Mouse (Mus musculus): ENCODE measurements around the gene Pde8a.
"Not testable (repeated sequence)": the region's sequence is repeated elsewhere in the genome, so short reads cannot be mapped to it uniquely, and the experiment has no call there.

Gene Pde8a

DNA sequence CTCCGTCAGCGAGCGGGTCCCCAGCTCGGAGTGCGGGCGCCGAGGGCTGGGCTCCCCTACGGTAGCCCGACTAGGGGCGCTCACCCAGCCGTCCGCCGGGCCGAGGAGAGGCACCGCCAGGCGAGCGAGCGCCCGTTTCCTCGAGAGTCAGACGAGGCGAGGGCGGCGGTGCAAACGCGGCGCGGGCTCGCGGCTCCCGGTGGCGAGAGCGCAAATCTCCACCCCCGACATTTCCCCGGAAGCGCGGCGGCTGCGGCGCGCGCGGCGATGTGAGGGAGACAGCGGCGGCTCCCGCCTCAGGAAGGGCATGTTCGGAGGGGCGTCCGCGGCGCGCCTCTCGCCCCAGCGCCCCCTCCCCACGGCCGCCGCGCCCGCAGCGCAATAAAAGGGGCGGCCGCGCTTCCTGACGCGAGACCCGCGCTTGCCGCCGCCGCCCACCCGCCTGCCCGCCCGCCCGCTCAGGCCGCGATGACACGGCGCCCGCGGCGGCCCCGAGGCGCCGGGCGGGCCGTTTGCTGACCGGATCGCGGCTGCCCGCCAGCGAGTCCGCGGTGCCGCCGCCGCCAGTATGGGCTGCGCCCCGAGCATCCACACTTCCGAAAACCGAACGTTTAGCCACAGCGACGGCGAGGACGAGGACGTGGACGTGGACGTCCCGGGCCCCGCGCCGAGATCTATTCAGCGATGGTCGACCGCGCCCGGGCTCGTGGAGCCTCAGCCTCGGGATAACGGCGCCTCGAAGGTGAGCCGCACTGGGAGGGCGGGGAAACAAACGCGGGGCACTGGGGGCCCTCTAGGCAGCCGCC, at the start of gene Pde8a:
Pde8a (plus strand) TSS at position 250 of the 806 bp plus-strand sequence.
- DNase-seq (ENCODE audit: low spot score): no peak

DNA sequence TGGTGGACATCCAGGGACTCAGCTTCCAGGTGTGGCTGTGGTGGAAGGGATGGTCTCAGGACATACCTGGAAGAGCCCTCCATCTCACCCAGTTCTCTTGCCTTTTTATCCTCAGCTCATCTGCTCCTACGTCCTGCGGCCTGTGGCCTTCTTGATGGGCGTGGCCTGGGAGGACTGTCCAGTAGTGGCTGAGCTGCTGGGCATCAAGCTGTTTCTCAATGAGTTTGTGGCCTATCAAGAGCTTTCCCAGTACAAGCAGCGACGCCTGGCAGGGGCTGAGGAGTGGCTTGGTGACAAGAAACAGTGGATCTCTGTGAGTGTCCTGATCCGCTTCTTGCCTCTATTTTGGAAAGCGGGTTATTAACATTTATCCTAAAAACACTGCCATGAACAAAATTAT, 49.0 kb upstream of the Pde8a start:
- peak; percentile 7 for DNase-seq (ENCODE audit: low spot score)

DNA sequence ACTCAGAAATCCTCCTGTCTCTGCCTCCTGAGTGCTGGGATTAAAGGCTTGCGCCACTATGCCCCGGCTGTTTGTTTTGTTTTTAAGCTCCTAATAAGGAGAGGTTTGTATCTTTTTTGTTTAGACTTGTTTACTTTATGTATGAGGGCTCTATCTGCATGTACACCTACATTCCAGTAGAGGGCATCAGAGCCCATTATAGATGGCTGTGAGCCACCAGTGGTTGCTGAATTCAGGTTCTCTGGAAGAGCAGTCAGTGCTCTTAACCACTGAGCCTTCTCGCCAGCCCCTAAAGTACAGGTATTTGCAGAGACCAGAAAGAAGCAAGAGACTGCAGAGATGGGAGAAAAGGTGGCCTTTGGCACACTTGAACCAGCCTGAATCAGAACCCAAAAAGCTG, 46.3 kb upstream of the Pde8a start:
- no peak for DNase-seq (ENCODE audit: low spot score)

DNA sequence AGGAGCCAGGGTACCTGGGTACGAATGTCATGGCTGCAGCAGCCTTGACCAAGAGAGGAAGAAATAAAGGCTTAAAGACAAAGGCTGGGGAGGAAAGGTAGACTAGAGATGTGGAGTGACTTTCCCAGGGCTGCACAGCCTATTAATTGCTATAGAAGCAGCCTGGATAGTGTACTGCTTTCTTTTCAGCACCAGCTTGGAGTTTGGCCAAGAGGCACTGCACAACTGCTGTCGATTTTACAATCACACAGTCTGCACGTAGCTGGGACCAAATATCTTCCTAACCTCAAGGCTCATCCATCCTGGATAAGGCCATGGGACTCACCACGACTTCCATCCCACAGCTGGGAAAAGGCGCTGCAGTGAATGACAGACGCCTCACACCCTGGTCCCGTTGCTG, 44.0 kb upstream of the Pde8a start:
- DNase-seq (ENCODE audit: low spot score): no peak

DNA sequence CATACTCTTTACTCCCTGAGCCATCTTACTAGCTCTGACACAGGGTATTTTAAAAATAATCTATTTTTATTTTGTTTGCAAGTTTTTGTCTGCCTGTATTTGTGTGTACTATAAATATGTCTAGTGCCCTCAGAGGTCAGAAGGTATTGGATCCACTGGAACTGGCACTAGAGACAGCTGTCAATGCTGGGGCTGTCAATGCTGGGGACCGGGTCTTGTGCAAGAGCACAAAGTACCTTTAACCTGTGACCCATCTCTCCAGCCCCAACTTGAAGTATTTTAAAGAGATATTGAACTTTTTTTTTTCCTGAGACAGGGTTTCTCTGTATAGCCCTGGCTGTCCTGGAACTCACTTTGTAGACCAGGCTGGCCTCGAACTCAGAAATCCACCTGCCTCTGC, 39.5 kb upstream of the Pde8a start:
- no peak for DNase-seq (ENCODE audit: low spot score)

DNA sequence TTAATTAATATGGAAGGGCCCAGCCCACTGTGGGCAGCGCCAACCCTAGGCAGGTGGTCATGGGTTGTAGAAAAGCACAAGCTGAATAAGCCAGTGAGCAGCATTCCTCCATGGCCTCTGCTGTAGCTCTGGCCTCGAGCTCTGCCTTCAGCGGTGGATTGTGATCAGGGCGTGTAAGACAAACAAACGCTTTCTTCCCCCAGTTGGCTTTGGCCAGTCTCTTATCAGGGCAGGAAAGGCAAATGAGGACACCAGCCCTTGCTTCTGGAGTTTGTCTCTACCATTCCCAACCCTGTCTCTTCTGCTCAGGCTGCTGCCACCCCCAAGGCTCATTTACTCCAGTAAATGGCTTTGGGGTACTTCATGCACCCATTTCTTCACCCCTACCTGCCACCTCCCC, 38.7 kb upstream of the Pde8a start:
- no peak for DNase-seq (ENCODE audit: low spot score)

DNA sequence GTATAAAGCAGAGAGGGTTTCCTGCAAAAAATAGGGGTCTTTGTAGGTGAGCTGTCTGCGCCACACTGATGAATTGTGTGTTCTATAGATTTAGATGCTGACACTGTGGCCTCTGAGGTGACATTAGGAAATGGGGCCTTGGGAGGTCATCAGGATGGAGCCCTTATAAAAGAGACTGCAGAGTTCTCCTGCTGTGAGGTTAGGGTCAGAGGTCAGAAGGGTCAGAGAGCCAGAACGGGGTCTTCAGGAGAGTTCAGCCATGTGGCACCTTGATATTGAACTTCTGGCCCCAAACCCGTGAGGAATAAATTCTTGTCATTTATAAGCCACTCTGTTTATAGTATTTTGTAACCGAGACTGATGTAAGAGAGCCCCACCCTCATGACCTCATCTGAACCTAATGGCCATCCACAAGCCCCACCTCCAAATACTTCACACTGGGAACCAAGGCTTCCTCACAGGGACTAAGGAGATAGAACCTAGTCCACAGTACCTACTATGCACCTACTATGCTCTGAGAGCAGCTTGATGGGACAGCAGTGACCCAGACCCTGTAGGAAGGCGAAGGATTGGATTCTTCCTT, 37.1 kb upstream of the Pde8a start:
- DNase-seq (ENCODE audit: low spot score): no peak

DNA sequence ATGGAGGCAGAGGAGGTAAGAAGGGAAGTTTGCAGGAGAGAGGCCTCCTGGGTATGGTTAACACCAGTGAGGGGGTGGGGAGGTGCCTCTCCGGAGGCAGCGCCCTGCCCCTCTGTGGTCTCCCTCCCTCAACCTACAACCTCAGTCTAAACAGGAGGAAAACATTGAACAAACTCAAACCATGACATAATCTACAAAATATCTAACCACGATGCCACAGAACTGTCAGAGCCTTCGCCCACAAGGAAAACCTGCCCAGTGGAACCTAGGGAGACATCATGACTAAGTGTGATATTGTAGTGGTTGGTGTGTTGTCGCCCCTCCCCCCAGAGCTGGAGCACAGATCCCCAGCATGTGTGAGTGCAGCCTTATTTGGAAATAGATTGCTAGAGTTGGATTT, 33.9 kb upstream of the Pde8a start:
- no peak for DNase-seq (ENCODE audit: low spot score)

DNA sequence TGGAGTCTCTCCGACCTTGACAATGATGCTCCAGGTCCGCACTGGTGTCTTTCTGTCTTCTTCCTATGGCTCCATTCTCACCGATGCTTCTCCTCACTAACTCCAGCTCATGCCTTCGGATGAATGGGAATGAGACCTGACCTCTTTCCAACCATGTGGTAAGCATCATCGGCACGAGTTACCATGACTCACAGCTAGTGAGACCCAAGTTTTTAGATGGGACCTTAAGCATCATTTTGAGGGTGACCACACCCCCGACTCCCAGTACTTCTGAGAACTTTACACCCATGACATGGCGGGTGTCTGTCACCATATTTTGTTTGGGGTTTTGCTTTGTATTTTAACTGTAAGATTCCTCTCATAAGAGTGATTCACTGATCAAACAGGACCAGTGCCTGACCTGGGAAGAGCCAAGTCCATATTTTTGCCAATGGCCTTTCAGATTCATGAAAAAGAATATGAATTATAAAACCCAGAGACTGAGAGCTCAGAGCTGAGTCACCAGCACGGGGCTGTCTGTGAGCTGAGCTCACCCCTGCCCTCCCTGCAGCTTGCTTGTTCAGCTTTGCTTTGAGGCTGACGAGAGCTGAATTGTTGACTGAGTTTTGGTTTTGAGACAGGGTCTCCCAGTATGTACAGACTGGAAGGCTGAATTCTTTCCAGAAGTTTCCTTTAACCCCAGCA, 30.8 kb upstream of the Pde8a start:
- DNase-seq (ENCODE audit: low spot score): no peak

DNA sequence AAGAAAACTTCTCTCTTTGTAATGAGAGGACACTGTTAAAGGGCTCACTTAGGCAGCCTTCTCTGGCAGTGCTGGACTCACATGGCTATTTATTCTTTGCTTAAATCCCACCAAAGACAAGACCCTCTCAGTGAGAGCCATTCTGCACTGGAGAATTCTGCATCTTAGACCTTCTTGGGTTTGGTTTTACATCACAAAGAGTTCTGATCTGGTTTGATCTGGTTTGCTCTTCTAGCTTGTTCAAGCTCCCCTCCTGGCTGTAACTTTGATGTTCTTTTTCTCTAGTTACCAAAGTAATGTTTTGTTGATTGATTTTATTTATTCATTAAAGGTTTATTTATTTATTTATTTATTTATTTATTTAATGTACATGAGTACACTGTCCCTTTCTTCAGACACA, 30.2 kb upstream of the Pde8a start:
- no peak for DNase-seq (ENCODE audit: low spot score)

DNA sequence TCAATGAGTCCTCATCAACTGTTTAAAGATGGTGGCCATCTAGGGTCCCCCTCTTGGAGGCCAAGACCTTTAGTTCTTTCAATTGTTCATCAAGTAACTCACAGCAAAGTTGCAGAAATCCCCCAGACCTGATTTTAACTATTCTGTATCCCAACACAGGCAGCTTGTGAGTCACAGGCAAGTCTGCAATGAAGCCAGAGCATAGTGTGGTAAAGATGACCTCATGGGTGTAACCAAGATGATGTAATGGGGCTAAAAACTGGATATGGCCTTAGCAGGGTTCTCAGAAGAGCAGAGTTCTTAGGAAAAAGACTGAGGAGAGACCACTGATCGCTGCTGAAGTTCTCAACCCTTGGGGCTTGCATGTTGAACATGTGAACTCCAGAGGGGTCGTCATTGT, 29.3 kb upstream of the Pde8a start:
- DNase-seq (ENCODE audit: low spot score): no peak

DNA sequence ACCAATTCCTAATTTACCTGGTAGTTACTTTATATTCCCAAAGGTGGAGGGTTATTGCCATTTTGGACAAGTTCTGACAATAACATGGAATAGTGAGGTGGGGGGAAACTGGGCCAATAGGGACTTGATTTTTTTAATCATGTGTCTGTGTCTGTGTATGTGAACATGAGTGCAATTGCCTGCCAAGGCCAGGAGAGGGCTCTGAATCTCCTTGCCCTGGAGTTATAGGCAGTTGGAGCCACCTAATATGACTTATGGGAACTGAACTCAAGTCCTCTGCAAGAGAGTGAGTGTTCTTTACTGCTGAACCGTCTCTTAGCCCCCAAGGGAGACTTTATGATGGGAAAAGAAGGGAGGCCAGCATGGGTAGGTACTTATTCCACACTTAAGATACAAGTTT, 28.7 kb upstream of the Pde8a start:
- no peak for DNase-seq (ENCODE audit: low spot score)

DNA sequence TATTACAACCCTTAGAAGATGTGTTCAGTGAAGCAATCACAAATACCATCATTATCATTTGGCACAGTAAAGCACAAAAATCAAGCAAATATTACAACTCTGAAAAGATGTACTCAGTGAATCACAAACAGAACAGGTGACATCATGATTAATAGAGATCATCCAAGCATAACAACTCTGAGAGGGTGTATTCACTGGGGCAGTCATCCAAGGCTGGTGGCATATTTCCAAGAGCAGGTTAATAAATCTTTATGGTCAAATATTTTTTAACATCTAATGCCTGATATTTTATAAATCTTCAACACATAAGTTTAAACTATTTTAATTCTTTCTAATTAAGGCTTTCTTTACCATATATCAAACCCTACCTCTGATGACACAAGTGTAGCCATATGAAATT, 27.4 kb upstream of the Pde8a start:
- not testable (repeated sequence) for DNase-seq (ENCODE audit: low spot score)

DNA sequence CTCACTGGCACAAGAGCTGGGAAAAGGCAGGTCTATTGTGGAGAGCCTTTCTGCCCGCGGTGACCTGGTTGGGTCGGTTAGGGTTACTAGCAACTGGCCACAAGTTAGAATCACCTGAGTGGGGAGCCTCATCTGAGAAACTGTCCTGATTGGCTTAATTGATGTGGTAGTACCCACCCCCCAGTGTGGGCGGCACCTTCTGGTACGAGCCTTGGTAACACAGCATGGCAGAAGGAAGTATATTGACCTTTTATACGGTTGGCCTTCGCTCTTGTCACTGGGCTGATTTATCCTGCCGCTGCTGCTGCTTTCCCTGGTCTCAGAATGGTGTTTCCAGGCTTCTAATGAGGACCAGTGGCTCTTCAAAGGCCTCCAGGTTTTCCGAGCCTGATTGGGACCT, 24.2 kb upstream of the Pde8a start:
- DNase-seq (ENCODE audit: low spot score): no peak

DNA sequence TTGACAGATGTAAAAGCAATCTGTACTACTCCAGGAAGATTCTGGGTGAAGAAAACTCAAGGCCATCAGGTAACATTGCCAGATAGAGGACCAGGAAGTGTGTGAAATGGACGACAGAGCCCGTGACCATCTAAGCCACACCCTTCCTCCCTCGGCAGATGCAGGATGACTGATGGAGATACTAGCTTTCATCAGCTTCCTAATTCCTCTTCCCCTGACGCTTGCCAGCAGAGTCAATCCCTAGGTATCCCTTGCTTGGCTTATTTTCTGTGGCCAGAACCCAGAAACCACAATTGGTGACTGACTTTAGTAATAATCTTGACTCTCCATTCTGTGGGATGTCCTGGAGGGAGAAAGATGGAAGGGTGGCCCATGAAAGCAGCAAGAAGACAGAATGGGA, 17.9 kb upstream of the Pde8a start:
- DNase-seq (ENCODE audit: low spot score): no peak

DNA sequence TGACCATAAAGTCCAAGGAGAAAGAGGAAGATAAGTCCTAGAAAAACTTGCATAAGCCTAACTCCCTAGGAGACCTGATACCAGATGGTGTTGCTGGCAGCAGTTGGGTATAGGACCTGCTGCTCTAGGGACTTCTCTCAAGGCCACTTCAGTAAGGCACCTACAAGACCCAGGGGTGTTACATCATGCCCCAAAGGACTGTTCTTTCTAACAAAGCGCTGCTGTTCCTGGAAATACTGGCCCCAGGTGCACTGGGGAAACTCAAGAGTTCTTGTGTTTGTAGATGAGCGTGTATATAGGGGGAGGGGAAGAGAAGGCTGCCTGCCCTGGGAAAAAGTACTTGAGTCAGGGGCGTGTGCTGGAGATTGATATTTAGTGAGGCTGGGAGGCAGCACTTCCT, 16.6 kb upstream of the Pde8a start:
- no peak for DNase-seq (ENCODE audit: low spot score)

DNA sequence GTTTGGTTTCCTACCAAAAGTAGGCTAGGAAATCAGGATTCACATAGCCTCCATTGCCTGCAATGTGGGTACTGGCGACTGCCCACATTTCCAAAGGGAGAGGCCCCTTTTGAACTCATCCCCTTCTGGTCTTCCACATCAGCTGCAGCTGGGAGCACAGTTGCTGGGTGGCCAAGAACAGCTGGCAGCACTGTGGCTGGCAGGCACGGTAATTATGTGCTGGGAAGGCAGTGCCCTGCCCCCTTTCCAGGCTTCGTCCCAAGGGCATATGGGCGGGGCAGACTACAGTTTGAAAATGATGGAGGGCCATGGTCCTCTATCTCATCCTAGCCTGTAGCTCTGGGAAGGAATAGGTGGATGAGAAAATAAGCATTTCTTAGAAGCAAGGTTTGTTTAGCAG, 14.9 kb upstream of the Pde8a start:
- DNase-seq (ENCODE audit: low spot score): no peak

DNA sequence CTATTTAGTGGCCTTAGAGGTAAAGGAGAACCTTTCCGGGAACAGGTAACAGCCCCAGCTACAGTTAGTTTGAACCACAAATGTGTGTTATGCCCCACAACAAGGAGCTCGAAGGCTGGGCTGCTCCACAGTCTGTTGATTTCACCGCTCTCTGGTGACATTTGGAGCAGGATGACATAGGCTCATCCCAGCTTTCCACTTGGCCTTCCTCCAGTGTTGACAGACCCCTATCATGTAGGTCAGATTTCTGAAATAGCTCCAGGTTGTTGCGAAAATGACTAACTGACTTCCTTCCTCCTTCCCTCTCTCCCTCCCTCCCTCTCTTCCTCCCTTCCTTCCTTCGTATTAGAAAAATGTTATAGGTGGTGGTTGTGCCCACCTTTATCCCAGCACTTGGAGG, 14.3 kb upstream of the Pde8a start:
- DNase-seq (ENCODE audit: low spot score): no peak

DNA sequence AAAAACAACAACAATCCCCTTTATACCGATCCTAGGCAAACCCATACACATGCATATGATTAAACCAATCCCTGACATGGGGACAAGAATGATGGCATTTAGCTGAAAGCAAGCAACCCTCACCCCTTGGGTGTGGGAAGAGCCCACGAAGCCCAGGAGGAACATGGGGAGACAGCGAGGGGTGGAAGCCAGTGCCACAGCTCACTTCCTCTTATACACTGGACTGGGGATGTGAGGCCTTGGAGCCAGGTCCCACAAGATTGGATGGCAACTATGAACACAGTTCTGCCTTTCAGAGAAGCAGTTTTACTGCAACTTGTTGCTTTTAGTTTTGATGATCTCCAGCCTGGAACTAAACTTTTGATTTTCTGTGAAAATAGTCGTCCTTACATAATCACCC, 13.6 kb upstream of the Pde8a start:
- no peak for DNase-seq (ENCODE audit: low spot score)

DNA sequence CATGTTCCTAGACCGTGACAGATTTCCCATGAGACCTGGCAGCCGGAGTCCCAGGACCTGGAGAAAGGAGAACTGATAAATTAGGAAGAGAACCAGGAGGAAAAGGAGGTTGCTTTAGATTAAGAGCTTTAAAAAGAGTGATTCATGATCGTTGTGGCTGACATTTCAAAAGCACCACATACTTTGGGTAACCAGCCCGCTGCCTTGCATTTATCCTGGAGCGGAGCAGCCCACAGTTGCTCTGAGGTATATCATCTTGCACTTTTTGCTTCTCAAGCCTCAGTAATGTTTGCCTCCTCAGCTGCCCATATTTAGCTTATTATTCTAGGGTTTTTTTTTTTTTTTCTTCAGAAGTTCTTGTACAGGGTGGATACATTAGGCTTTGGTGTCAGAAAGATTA, 11.0 kb upstream of the Pde8a start:
- no peak for DNase-seq (ENCODE audit: low spot score)

DNA sequence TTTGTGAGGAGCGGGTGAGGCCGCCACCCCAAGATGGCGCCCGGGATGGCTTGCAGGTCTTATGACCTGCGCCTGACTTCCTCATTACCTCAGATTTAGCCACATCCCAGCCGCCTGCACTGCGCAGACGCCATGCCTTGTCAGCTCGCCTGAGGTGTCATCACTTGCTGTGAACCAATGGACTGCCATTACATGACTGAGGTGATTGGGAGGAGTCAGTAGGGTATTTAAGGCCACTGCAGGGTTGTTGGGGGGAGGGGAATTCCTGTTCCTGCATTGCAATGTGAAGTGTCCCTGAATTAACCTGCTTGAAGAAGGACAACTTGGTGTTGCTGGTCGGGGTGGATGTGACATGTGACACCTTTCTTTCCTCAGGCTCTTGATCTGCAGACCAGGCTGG, 9.8 kb upstream of the Pde8a start:
- not testable (repeated sequence) for DNase-seq (ENCODE audit: low spot score)

DNA sequence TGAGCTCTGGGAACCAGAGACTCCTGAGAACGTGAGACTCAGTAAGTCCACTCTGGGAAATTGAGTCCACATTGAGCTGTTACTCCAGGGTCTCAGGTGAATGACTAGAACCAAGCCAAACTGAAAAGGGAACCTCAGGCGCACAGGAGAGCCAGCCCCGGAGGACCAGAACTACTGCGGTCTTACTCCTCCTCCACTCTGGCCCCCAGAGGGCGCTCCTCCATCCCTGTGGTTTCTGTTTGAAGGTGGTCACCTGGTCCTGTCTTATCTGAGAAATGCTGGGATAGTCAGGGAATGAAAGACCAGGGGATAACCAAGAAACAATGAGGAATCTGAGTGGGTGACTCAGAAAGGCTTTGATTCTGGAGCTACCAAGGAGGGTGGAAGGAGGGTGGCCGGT, 4.5 kb upstream of the Pde8a start:
- DNase-seq (ENCODE audit: low spot score): peak; percentile 18

DNA sequence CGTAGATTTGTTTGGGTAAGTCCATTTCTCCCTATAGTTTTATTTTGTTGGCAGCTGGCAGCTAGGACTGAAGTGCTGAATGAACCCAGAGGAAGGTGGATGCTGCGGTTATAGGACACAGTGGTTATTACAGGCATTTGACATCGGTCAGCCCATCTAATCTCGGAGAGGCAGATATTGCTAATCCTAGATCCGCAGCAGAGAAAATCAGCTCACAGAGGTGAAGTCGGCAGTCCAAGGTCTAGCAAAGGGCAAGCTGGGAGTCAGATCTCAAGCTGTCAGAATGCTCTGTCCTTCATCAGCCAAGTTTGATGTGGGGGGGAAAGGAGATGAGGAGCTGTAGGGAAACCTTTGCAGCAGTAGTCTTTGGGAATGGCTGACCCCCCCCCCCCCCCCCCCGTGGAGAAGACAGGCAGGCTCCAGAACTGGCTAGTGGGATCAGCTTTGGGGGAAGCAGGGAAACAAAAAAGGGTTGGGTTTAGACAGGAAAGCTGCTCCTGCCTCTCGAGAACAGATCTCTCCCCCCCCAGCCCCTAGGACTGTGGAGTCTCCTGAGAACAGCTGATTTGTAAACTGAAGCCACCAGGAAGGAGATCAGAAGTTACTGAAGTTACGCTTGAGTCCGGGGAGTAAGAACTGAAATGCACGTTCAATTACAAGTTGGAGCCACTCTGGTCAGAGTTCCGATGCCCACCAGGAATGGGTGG, 3.3 kb upstream of the Pde8a start:
- DNase-seq (ENCODE audit: low spot score): no peak

All from urinary bladder, postnatal 10 days (tissue).